Mouse (Mus musculus) urinary bladder, postnatal 36 days (tissue): Measurements from ENCODE around the gene Gap43.
"Not testable (repeated sequence)": the region's sequence is repeated elsewhere in the genome, so short reads cannot be mapped to it uniquely, and the experiment has no call there.

ENCODE experiments used
- DNase-seq, 2 experiments: peaks; one replicate each; pipeline ENCODE4 v3.0.0; 2022; ENCODE audit warnings: low spot score in 2 of 2, mixed read lengths in 1 of 2

Gene Gap43

DNA sequence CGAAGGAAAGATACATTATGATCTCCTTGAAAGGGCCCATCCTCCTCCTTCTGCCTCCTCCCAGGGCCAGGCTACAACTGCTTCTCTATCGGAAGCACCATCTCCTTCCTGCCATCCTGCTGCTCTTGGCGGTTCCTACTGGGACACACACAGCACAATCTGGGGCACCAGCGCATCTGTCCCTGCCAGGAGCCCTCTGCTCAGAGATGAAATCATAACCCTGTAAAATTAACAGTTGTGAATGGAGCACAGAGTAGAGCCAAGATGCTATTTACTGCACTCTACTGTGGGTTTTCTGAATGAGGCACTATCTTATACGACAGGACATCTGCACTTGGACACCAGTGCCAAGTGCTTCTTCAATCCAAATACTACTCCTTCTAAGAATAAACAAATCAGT, 46.0 kb downstream of the Gap43 start:
- DNase-seq: no peak

- no peak for DNase-seq
Observed at GRCm38 (mm10) chr16:42294056-42294455, 46.4 kb downstream of the Gap43 start.

GRCm38 (mm10) chr16:42291572-42291971, 48.9 kb downstream of the Gap43 start:
- DNase-seq: no peak

DNA sequence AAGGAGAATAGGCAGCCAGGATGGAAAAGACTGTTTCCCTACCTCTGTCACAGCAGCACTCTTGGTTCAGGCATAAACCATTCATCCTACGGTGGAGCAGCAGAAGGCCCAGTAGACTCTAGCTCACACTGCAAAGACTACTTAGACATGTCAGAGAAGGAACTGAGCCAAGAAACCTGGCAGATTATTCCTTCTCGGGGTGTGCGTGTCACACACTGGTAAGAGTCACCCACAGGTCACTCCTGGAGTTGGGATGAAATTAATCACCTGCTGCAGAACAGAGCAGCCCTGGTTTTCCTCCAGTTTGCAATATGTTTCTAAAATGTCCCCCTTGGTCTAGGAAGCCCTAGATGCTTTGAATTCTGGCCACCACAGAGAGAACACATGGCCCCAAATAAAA, 56.4 kb downstream of the Gap43 start:
- DNase-seq: no peak

DNA sequence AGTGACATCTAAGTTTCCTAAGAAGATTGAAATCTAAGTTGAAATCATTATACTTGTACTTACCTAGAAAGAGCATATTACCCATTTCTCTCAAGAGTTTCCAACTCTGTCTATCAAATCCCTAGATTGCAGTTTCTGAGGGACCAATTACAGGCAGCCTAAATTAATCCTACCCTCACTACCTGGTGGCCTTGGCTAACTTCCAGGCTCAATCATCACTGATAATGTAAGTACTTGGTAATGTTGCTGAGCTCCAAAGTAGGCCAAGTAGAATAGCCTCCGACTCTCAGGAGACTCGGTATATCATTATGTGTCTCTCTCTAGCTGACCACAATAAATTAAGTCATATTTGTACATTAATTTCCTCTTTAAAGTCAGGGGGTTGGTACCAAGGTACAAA, 62.7 kb downstream of the Gap43 start:
- DNase-seq: no peak

DNA sequence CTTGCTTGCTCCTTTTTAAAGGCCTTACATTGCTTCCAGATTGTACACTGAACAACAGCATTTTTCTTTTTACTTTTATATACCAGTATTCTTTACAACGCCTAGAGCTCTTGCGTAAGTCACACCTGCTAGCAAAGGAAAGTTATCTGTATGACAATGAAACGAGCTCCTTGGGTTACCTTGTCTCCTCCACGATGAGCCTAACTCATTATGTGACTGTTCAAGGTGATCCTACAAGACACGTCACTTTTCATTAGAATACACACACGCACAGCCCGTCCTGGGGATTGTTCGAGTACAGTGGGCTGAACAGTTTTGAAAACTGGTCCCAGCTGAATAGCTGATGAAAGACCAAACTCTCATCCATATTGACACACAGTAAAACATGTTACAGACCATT, 63.2 kb downstream of the Gap43 start:
- no peak for DNase-seq

DNA sequence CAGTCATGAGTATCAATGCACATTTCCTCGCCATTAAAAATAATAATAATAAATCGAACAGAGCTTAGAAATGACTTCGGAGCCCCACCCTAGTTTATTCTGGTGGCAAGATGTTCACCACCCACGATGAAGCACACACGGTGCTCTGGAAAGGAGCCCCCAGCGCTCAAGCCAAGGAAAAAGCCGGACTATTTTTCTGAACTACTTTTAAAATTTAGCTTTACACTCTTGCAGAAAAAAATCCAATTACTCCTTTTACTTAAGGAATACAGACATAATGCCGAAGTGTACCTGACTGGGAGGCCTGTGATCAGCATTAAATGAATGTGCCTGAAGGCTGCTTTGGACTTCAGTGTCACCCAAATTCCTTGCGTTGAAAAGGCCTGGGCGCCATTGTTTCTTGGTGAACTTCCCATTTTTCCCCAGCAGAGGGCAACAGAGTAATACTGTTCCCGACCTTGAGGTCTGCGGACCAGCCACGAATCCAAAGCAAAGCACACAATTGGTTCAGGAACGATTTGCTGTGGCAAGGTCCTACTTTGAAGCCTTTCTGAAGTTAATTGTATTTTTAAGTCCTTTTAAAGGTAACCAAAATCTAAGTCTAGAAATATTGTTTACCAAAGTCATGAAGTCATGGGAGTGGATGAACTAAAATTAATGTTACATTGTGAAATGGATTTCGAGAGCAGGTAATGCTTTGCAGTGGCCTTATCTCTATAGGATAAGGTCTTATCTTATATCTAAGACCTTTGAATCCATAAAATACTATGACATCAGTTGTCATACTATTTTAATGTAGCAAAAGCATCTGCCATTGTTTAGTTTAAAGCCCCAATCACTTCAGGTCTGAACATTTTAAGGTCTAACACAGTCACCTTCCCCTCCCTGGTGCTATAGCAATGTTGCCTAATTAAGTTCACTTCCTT, 64.0 kb downstream of the Gap43 start:
- peak; percentile 52 to 60 for DNase-seq

- DNase-seq: no peak
Observed at GRCm38 (mm10) chr16:42275518-42276215, 64.8 kb downstream of the Gap43 start.

DNA sequence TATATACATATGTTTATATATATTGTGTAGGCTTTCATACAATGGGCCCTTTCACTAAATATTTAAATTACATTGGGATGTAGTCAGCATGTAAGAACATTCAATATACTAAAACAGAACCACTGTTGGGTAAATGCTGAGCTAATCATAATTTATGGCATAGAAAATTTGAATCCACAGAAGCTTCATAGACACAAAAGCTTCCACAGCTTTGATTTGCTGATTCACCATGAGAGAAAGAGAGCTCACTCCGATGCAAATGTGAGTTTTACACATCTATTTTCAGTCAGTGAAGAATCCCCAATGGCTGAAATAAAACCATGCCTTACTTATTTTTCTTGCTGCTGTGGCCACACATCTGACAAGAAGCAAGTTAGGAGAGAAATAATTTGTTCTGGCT, 69.2 kb downstream of the Gap43 start:
- DNase-seq: no peak

GRCm38 (mm10) chr16:42269587-42269967, 70.9 kb downstream of the Gap43 start:
- DNase-seq: no peak

- no peak for DNase-seq
Observed at GRCm38 (mm10) chr16:42268843-42269586, 71.4 kb downstream of the Gap43 start.

DNA sequence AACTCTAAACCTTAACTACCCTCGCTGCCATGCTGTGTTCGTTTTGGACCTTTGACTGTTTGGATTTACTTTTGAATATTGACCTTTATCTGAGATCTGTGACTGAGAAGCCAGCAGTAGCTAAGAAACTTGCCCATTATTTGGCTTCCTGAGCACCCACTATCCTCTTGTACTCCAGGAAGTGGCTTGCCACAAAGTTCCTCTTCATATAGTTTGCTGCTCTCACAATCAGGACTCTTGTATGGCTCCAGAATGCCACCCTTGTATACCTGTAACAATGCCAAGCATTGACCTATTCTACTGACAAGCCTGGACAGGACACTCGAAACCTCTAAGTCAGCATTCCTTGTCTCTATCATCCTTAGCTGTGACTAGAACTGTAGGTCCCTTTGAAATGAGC, 75.3 kb downstream of the Gap43 start:
- DNase-seq: no peak

GRCm38 (mm10) chr16:42262935-42263542, 77.4 kb downstream of the Gap43 start:
- DNase-seq: no peak

GRCm38 (mm10) chr16:42255693-42256092, 84.8 kb downstream of the Gap43 start:
- DNase-seq: no peak

DNA sequence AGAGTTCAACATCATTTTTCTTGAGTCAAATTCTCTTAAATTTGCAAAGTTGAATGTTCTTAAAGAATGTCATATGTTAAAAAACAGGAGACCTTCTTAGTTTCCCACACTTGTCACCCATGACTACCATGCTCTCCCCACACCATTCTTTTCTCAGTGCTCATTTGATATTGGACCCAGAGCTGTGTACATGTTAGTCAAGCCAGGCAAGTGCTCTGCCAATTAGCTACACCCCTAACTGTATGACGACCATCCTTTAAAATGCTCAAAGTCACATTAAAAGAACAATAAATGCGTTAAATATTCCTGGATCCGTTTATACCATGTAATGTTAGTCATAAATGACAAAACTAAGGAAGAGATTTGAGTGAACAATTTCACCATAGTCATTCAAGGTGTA, 85.2 kb downstream of the Gap43 start:
- DNase-seq: no peak

DNA sequence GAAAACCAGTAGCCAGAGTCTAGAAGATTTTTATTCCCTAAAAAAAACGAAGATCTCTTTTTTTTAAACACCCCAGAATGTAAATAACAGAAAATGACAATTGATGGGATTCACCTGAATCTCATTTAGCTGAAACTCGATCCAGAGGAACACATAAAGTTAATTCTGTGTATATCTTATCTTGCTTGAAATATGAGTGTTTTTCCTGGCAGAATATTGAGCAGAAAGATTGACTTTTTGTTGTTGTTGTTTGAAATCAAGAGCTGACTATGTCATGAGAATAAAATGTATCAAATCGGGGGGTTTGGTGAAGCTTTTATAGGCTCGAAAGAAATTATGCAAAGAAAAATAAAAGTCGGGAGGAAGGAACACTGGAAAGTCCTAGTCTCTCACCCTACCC, 88.2 kb downstream of the Gap43 start:
- no peak for DNase-seq

GRCm38 (mm10) chr16:42244121-42244520, 96.3 kb downstream of the Gap43 start:
- not testable (repeated sequence) for DNase-seq

DNA sequence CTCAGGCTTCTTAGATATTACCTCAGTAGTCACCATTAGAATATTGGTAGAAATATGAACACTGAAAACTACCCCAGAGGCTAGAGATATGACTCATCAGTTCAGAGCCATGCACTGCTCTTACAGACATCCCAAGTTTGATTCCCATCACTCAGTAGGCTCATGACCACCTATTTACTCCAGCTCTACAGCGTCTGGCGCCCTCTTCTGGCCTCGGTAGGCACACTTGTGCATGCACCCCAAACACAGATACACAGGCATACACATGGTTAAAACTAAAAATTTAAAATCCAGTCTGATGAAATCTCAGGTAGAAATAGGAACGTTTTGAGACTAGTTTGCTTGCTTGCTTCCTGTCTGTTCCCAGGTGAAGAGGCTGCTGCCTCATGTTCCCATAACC, 109.1 kb downstream of the Gap43 start:
- DNase-seq: no peak
